Mouse (Mus musculus): ENCODE data around the gene Ephb2. TPM values are rescaled to one million over a fixed set of nuclear protein-coding genes. Genes with fewer than 3 reads are reported as not detected.

Ephb2 gene
- polyA plus RNA-seq, 1 experiment from 2014 or later: 21.5 TPM

- WGBS: 20% methylated on average over 4 of the region's 4 CpGs
- H3K9me3 ChIP-seq: no peaks in the 10 kb centered on the region
- peak overlapping the region; percentile 96 for H3K27ac ChIP-seq
- no peak for DNase-seq (ENCODE audit: low spot score)
- peak overlapping the region; percentile 20; the same call in 1 of the 2 replicates for H3K4me3 ChIP-seq
- H3K36me3 ChIP-seq: no peaks in the 10 kb centered on the region
- H3K27me3 ChIP-seq (ENCODE audit: insufficient read depth, poor library complexity, severe bottlenecking): peaks cover 5% of the 10 kb centered on the region; the same call in 1 of the 2 replicates
- H3K4me1 ChIP-seq (replicated peaks): peaks cover 100% of the 10 kb centered on the region
Measured at GRCm38 (mm10) chr4:136749431-136749830, 86.4 kb downstream of the Ephb2 start.

- no peak overlapping the region for H3K4me3 ChIP-seq
- peaks cover 5% of the 10 kb centered on the region; the same call in 1 of the 2 replicates for H3K27me3 ChIP-seq (ENCODE audit: insufficient read depth, poor library complexity, severe bottlenecking)
- WGBS: 41% methylated on average over 7 of the region's 7 CpGs
- H3K36me3 ChIP-seq: no peaks in the 10 kb centered on the region
- H3K27ac ChIP-seq: peak overlapping the region; percentile 96
- no peak for DNase-seq (ENCODE audit: low spot score)
- peaks cover 100% of the 10 kb centered on the region for H3K4me1 ChIP-seq (replicated peaks)
- no peaks in the 10 kb centered on the region for H3K9me3 ChIP-seq
Measured at GRCm38 (mm10) chr4:136748842-136749392, 86.9 kb downstream of the Ephb2 start.

GRCm38 (mm10) chr4:136746516-136746915 lies 89.3 kb downstream of the Ephb2 start:
- Histone ChIP-seq H3K27ac (peak overlapping the region; percentile 69), H3K4me1 (replicated peaks) (peaks cover 100% of the 10 kb centered on the region)
- 56% methylated on average over 1 of the region's 1 CpGs for WGBS

GRCm38 (mm10) chr4:136742677-136743076 lies 93.1 kb downstream of the Ephb2 start:
- H3K27me3 ChIP-seq (ENCODE audit: insufficient read depth, poor library complexity, severe bottlenecking): no peaks in the 10 kb centered on the region
- H3K4me3 ChIP-seq: no peak overlapping the region
- WGBS: 17% methylated on average over 5 of the region's 5 CpGs
- peak overlapping the region; percentile 81 for H3K27ac ChIP-seq
- peaks cover 99% of the 10 kb centered on the region for H3K4me1 ChIP-seq (replicated peaks)
- no peaks in the 10 kb centered on the region for H3K9me3 ChIP-seq
- H3K36me3 ChIP-seq: 0 out of 2 replicates have a peak, but pooled peaks cover 3% of the 10 kb centered on the region
- DNase-seq (ENCODE audit: low spot score): no peak

More at GRCm38 (mm10) chr4:136746516-136746915, 89.3 kb downstream of the Ephb2 start:
- Histone ChIP-seq H3K27me3 (ENCODE audit: insufficient read depth, poor library complexity, severe bottlenecking) (peaks cover 5% of the 10 kb centered on the region; the same call in 1 of the 2 replicates), H3K4me3 (no peak overlapping the region), H3K9me3 (no peaks in the 10 kb centered on the region), H3K36me3 (no peaks in the 10 kb centered on the region)
- no peak for DNase-seq (ENCODE audit: low spot score)

GRCm38 (mm10) chr4:136741840-136742239 lies 93.9 kb downstream of the Ephb2 start:
- WGBS: 62% methylated on average over 14 of the region's 14 CpGs
- no peak overlapping the region for H3K4me3 ChIP-seq
- no peaks in the 10 kb centered on the region for H3K27me3 ChIP-seq (ENCODE audit: insufficient read depth, poor library complexity, severe bottlenecking)
- peaks cover 99% of the 10 kb centered on the region for H3K4me1 ChIP-seq (replicated peaks)
- peak overlapping the region; percentile 81 for H3K27ac ChIP-seq
- H3K9me3 ChIP-seq: no peaks in the 10 kb centered on the region
- 0 out of 2 replicates have a peak, but pooled peaks cover 3% of the 10 kb centered on the region for H3K36me3 ChIP-seq
- DNase-seq (ENCODE audit: low spot score): no peak

GRCm38 (mm10) chr4:136740963-136741362 lies 94.8 kb downstream of the Ephb2 start:
- WGBS: 90% methylated on average over 5 of the region's 5 CpGs
- Histone ChIP-seq H3K27me3 (ENCODE audit: insufficient read depth, poor library complexity, severe bottlenecking) (no peaks in the 10 kb centered on the region), H3K36me3 (0 out of 2 replicates have a peak, but pooled peaks cover 3% of the 10 kb centered on the region), H3K9me3 (no peaks in the 10 kb centered on the region), H3K4me3 (no peak overlapping the region), H3K4me1 (replicated peaks) (peaks cover 99% of the 10 kb centered on the region), H3K27ac (no peak overlapping the region)
- DNase-seq (ENCODE audit: low spot score): no peak

- peak overlapping the region; percentile 76 for H3K27ac ChIP-seq
- peaks cover 99% of the 10 kb centered on the region for H3K4me1 ChIP-seq (replicated peaks)
- H3K4me3 ChIP-seq: peak overlapping the region; percentile 1; the same call in 1 of the 2 replicates
- 0 out of 2 replicates have a peak, but pooled peaks cover 3% of the 10 kb centered on the region for H3K36me3 ChIP-seq
- no peaks in the 10 kb centered on the region for H3K27me3 ChIP-seq (ENCODE audit: insufficient read depth, poor library complexity, severe bottlenecking)
- no peaks in the 10 kb centered on the region for H3K9me3 ChIP-seq
- 15% methylated on average over 11 of the region's 11 CpGs for WGBS
- peak; percentile 72 for DNase-seq (ENCODE audit: low spot score)
Measured at GRCm38 (mm10) chr4:136739189-136739588, 96.6 kb downstream of the Ephb2 start.

- Histone ChIP-seq H3K4me3 (no peak overlapping the region), H3K36me3 (0 out of 2 replicates have a peak, but pooled peaks cover 3% of the 10 kb centered on the region), H3K4me1 (replicated peaks) (peaks cover 99% of the 10 kb centered on the region), H3K9me3 (no peaks in the 10 kb centered on the region), H3K27ac (peak overlapping the region; percentile 76), H3K27me3 (ENCODE audit: insufficient read depth, poor library complexity, severe bottlenecking) (no peaks in the 10 kb centered on the region)
- 35% methylated on average over 3 of the region's 3 CpGs for WGBS
- DNase-seq (ENCODE audit: low spot score): peak; percentile 68
Measured at GRCm38 (mm10) chr4:136738291-136738690, 97.5 kb downstream of the Ephb2 start.

- 65% methylated on average over 4 of the region's 4 CpGs for WGBS
Measured at GRCm38 (mm10) chr4:136735856-136736255, 99.9 kb downstream of the Ephb2 start.

GRCm38 (mm10) chr4:136734210-136734803 lies 101.5 kb downstream of the Ephb2 start:
- peaks cover 93% of the 10 kb centered on the region for H3K4me1 ChIP-seq (replicated peaks)
- peaks cover 22% of the 10 kb centered on the region for H3K36me3 ChIP-seq
- H3K27ac ChIP-seq: peak overlapping the region; percentile 80
- no peak for DNase-seq (ENCODE audit: low spot score)
- H3K9me3 ChIP-seq: no peaks in the 10 kb centered on the region
- 68% methylated on average over 15 of the region's 15 CpGs for WGBS
- no peak overlapping the region for H3K4me3 ChIP-seq
- no peaks in the 10 kb centered on the region for H3K27me3 ChIP-seq (ENCODE audit: insufficient read depth, poor library complexity, severe bottlenecking)

More at GRCm38 (mm10) chr4:136735856-136736255, 99.9 kb downstream of the Ephb2 start:
- no peak for DNase-seq (ENCODE audit: low spot score)
- no peaks in the 10 kb centered on the region for H3K27me3 ChIP-seq (ENCODE audit: insufficient read depth, poor library complexity, severe bottlenecking)
- peaks cover 99% of the 10 kb centered on the region for H3K4me1 ChIP-seq (replicated peaks)
- H3K27ac ChIP-seq: peak overlapping the region; percentile 54
- H3K36me3 ChIP-seq: 0 out of 2 replicates have a peak, but pooled peaks cover 7% of the 10 kb centered on the region
- no peak overlapping the region for H3K4me3 ChIP-seq
- no peaks in the 10 kb centered on the region for H3K9me3 ChIP-seq

- Histone ChIP-seq H3K36me3 (peaks cover 30% of the 10 kb centered on the region), H3K9me3 (no peaks in the 10 kb centered on the region), H3K4me3 (no peak overlapping the region), H3K27ac (peak overlapping the region; percentile 80), H3K4me1 (replicated peaks) (peaks cover 87% of the 10 kb centered on the region), H3K27me3 (ENCODE audit: insufficient read depth, poor library complexity, severe bottlenecking) (no peaks in the 10 kb centered on the region)
- DNase-seq (ENCODE audit: low spot score): no peak
- WGBS: 28% methylated on average over 11 of the region's 11 CpGs
Measured at GRCm38 (mm10) chr4:136733217-136733865, 102.4 kb downstream of the Ephb2 start.

- peak overlapping the region; percentile 80 for H3K27ac ChIP-seq
- 47% methylated on average over 7 of the region's 7 CpGs for WGBS
- no peak overlapping the region for H3K4me3 ChIP-seq
- H3K4me1 ChIP-seq (replicated peaks): peaks cover 88% of the 10 kb centered on the region
- H3K9me3 ChIP-seq: no peaks in the 10 kb centered on the region
- H3K27me3 ChIP-seq (ENCODE audit: insufficient read depth, poor library complexity, severe bottlenecking): no peaks in the 10 kb centered on the region
- no peak for DNase-seq (ENCODE audit: low spot score)
- peaks cover 29% of the 10 kb centered on the region for H3K36me3 ChIP-seq
Measured at GRCm38 (mm10) chr4:136732536-136733121, 103.2 kb downstream of the Ephb2 start.

Data from hindbrain, embryonic 10.5 days (tissue).